Mouse (Mus musculus): ENCODE data around the gene Gtf3c1.

Gene Gtf3c1

GRCm38 (mm10) chr7:125593831-125594230, 113.7 kb downstream of the Gtf3c1 start:
- no peak for TF ChIP-seq GATA4 (IDR thresholded peaks at IDR 0.05; ENCODE audit: insufficient replicate concordance, low read length)
